Comparison of ENCODE assay signal across 11 mouse cellular contexts in genomic region chrX:157377456-157377855, GRCm38 (mm10).
"Had no signal": no experiment of that assay in that cellular context is flagged by ENCODE, and none has a peak within 500 bp of the region (broad histone marks: within the 10 kb centered on the region; RNA-seq: fewer than 3 reads in every experiment).

No protein-coding gene starts in this region.

- DNase-seq: right cerebral cortex, adult 18-20 months; right cerebral cortex, postnatal 14 days; right cerebral cortex, postnatal 25 days; right cerebral cortex, postnatal 4 days; spleen, adult 18-20 months; thymus, adult 18-20 months; thymus, adult 2 months; thymus, postnatal 14 days; thymus, postnatal 25 days; thymus, postnatal 36 days; thymus, postnatal 4 days had no signal
